Mouse (Mus musculus) thymus, adult 18-20 months (tissue): ENCODE results near the gene Wdfy4.

ENCODE experiments used
- DNase-seq, 2 experiments: peaks; one replicate each; pipeline ENCODE4 v3.0.0; 2022; ENCODE audit warnings: mixed read lengths in 2 of 2

Wdfy4 gene

GRCm38 (mm10) chr14:33078110-33078509 is 107.2 kb downstream of the Wdfy4 start:
- DNase-seq = no peak

GRCm38 (mm10) chr14:33073355-33073754 is 112.0 kb downstream of the Wdfy4 start:
- no peak for DNase-seq

- DNase-seq = no peak
Measured at GRCm38 (mm10) chr14:33072351-33072750, 113.0 kb downstream of the Wdfy4 start.

- no peak for DNase-seq
Measured at GRCm38 (mm10) chr14:33067676-33068075, 117.6 kb downstream of the Wdfy4 start.

- DNase-seq = no peak
Measured at GRCm38 (mm10) chr14:33062996-33063395, 122.3 kb downstream of the Wdfy4 start.

GRCm38 (mm10) chr14:33058881-33059660 is 126.2 kb downstream of the Wdfy4 start:
- DNase-seq = no peak

GRCm38 (mm10) chr14:33053441-33053840 is 131.9 kb downstream of the Wdfy4 start:
- DNase-seq = no peak

- DNase-seq = no peak
Measured at GRCm38 (mm10) chr14:33045217-33045616, 140.1 kb downstream of the Wdfy4 start.

- DNase-seq = no peak
Measured at GRCm38 (mm10) chr14:33036811-33037210, 148.5 kb downstream of the Wdfy4 start.

GRCm38 (mm10) chr14:33035386-33035785 is 149.9 kb downstream of the Wdfy4 start:
- DNase-seq = no peak

GRCm38 (mm10) chr14:33033424-33033823 is 151.9 kb downstream of the Wdfy4 start:
- DNase-seq = no peak

GRCm38 (mm10) chr14:33030849-33031248 is 154.5 kb downstream of the Wdfy4 start:
- no peak for DNase-seq

GRCm38 (mm10) chr14:33019606-33020005 is 165.7 kb downstream of the Wdfy4 start:
- DNase-seq = no peak

GRCm38 (mm10) chr14:33019050-33019449 is 166.3 kb downstream of the Wdfy4 start:
- DNase-seq = no peak

GRCm38 (mm10) chr14:33007638-33008037 is 177.7 kb downstream of the Wdfy4 start:
- DNase-seq = no peak

GRCm38 (mm10) chr14:33005114-33005513 is 180.2 kb downstream of the Wdfy4 start:
- DNase-seq = no peak

GRCm38 (mm10) chr14:33000112-33000979 is 185.0 kb downstream of the Wdfy4 start:
- DNase-seq = no peak

GRCm38 (mm10) chr14:32999511-32999910 is 185.8 kb downstream of the Wdfy4 start:
- DNase-seq = no peak

GRCm38 (mm10) chr14:32994954-32995636 is 190.2 kb downstream of the Wdfy4 start:
- DNase-seq = no peak

- no peak for DNase-seq
Measured at GRCm38 (mm10) chr14:32991082-32991481, 194.2 kb downstream of the Wdfy4 start, which contains the start of gene Lrrc18. Gene Lrrc18, plus strand, starts transcription at chr14:32991382.

- DNase-seq = no peak
Measured at GRCm38 (mm10) chr14:32986659-32987058, 198.6 kb downstream of the Wdfy4 start.

GRCm38 (mm10) chr14:32984176-32984738 is 201.1 kb downstream of the Wdfy4 start:
- no peak for DNase-seq

GRCm38 (mm10) chr14:32970700-32971099 is 214.6 kb downstream of the Wdfy4 start:
- no peak for DNase-seq
